Comparison of ENCODE assay signal across 9 mouse cellular contexts in the genomic region with DNA sequence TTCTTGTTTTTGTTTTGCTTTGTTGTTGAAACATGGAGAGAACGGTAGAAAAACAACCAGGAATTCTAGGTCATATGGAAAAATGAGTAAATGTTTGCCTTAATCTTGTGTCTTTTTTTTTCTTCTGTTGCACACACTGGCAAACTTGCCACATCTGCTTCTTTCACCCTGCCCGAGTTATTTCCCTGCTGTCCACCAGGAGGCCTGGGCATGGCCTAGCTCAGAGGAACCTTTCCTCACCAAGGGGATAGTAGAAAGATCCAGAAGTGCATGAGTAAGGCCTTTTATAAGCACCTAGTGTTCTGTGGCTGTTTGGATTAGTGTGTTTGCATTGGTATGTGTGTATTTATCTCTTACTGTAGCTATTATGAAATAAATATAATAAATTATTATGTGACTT. TPM values are rescaled to one million over a fixed set of nuclear protein-coding genes. Genes with fewer than 3 reads are reported as not detected.
A peak's percentile ranks its signal among the peaks of the same experiment; 100 is the strongest.
DNase-seq lines count a peak whose midpoint lies in the region; ATAC-seq and TF ChIP-seq lines count a peak whose summit lies in the region.
"Had no signal": no experiment of that assay in that cellular context is flagged by ENCODE, and none has a peak within 500 bp of the region (broad histone marks: within the 10 kb centered on the region; RNA-seq: fewer than 3 reads in every experiment).

No protein-coding gene starts in this region.

- H3K4me2 ChIP-seq in midbrain, postnatal 0 days (ENCODE audit: low read depth, low read length, poor library complexity, severe bottlenecking) = no peak overlapping the region
- no peak overlapping the region for H3K4me2 ChIP-seq in midbrain, embryonic 11.5 days
- H3K4me2 ChIP-seq: neural tube, embryonic 13.5 days had no signal

- H3K36me3 ChIP-seq in midbrain, postnatal 0 days (ENCODE audit: insufficient read depth, low read length) = no peaks in the 10 kb centered on the region
- no peaks in the 10 kb centered on the region for H3K36me3 ChIP-seq in midbrain, embryonic 11.5 days (ENCODE audit: control insufficient read depth, insufficient read depth, low read length)
- H3K36me3 ChIP-seq: neural tube, embryonic 13.5 days had no signal

- peak; percentile 50 for TF ChIP-seq CTCF in midbrain, postnatal 0 days (IDR thresholded peaks at IDR 0.05)

- no peaks in the 10 kb centered on the region for H3K27me3 ChIP-seq in midbrain, postnatal 0 days (ENCODE audit: insufficient read depth, low read length)
- no peaks in the 10 kb centered on the region for H3K27me3 ChIP-seq in midbrain, embryonic 11.5 days (ENCODE audit: control insufficient read depth, insufficient read depth, low read length)
- H3K27me3 ChIP-seq: neural tube, embryonic 13.5 days had no signal

- H3K9ac ChIP-seq in midbrain, postnatal 0 days (replicated peaks; ENCODE audit: low read length, poor library complexity, severe bottlenecking) = no peak overlapping the region
- no peak overlapping the region for H3K9ac ChIP-seq in midbrain, embryonic 11.5 days (ENCODE audit: low read length)
- H3K9ac ChIP-seq: neural tube, embryonic 13.5 days had no signal

- WGBS in midbrain, postnatal 0 days = 68% methylated on average over 2 of the region's 2 CpGs
- WGBS in midbrain, embryonic 11.5 days = 76% methylated on average over 2 of the region's 2 CpGs

- H3K4me3 ChIP-seq in midbrain, postnatal 0 days (ENCODE audit: low read depth, low read length) = no peak overlapping the region
- H3K4me3 ChIP-seq in midbrain, embryonic 11.5 days (ENCODE audit: low read depth, low read length) = no peak overlapping the region
- H3K4me3 ChIP-seq: neural tube, embryonic 13.5 days had no signal

- no peak overlapping the region for H3K27ac ChIP-seq in midbrain, postnatal 0 days (ENCODE audit: low read depth, low read length)
- H3K27ac ChIP-seq in midbrain, embryonic 11.5 days (ENCODE audit: low read depth, low read length) = no peak overlapping the region
- H3K27ac ChIP-seq: neural tube, embryonic 13.5 days had no signal

- H3K4me1 ChIP-seq in midbrain, postnatal 0 days (ENCODE audit: insufficient read depth, low read length) = no peaks in the 10 kb centered on the region
- no peaks in the 10 kb centered on the region for H3K4me1 ChIP-seq in midbrain, embryonic 11.5 days (ENCODE audit: control insufficient read depth, insufficient read depth, low read length)
- H3K4me1 ChIP-seq: neural tube, embryonic 13.5 days had no signal

- no peak for ATAC-seq in midbrain, postnatal 0 days (ENCODE audit: low FRiP score)
- ATAC-seq in midbrain, embryonic 11.5 days (ENCODE audit: low FRiP score) = no peak
- peak; percentile 85 for ATAC-seq in megakaryocyte progenitor cell, adult 5-6 weeks (replicated peaks; ENCODE audit: poor library complexity)
- no peak for ATAC-seq in erythroblast, adult 5-6 weeks (replicated peaks; ENCODE audit: low FRiP score, poor library complexity, severe bottlenecking)

- DNase-seq in adrenal gland, postnatal 10 days = peak; percentile 39
- no peak for DNase-seq in adrenal gland, adult 18-20 months (ENCODE audit: low spot score in 2 of 2)
- no peak for DNase-seq in midbrain, postnatal 0 days (ENCODE audit: low spot score)
- DNase-seq in midbrain, embryonic 11.5 days (ENCODE audit: low spot score, missing footprints) = no peak
- peak; percentile 12 for DNase-seq in embryo, embryonic 11 days
- no peak for DNase-seq in layer of hippocampus, postnatal 36 days

- no peaks in the 10 kb centered on the region for H3K9me3 ChIP-seq in midbrain, postnatal 0 days (ENCODE audit: low read length)
- no peaks in the 10 kb centered on the region for H3K9me3 ChIP-seq in midbrain, embryonic 11.5 days (ENCODE audit: control insufficient read depth, low read length)
- H3K9me3 ChIP-seq: neural tube, embryonic 13.5 days had no signal

RNA-seq across cellular contexts. Expression of gene Dpt, which starts 34.2 kb away (rescaled TPM):
- total RNA-seq in adrenal gland, postnatal 10 days (2021) = 10 to 100 TPM; 73.5 to 90.4 TPM
- 100 to 1,000 TPM in 1 of 2 experiments, 10 to 100 TPM in 1; 23.7 to 109 TPM for total RNA-seq in adrenal gland, adult 18-20 months (2021)
- 0.52 and 1.2 TPM in 2 replicates for total RNA-seq in midbrain, postnatal 0 days (2014; rRNA removed)
- polyA plus RNA-seq in midbrain, postnatal 0 days (2015; fragmentation: Nextera tagmentation; extraction: Ambion mirVana) = 0.52 and 0.72 TPM in 2 replicates
- not detected in 2 replicates for polyA plus RNA-seq in midbrain, embryonic 11.5 days (2014; fragmentation: Nextera tagmentation; extraction: Ambion mirVana)
- not detected in 2 replicates for total RNA-seq in megakaryocyte progenitor cell, adult 5-6 weeks (2015)
- total RNA-seq in megakaryocyte progenitor cell, adult 5-6 weeks (2017) = not detected in 2 replicates
- total RNA-seq in erythroblast, adult 5-6 weeks (2015; ENCODE audit: low replicate concordance) = not detected in 2 replicates
- total RNA-seq in erythroblast, adult 5-6 weeks (2017; ENCODE audit: low replicate concordance) = not detected in 2 replicates
- under 1 TPM; 0.23 to 0.32 TPM for total RNA-seq in layer of hippocampus, postnatal 36 days (2021)

Comparison
In these comparisons a context has a peak if more than half of its experiments do, and no peak if none do; other contexts are left out.
1. DNase-seq: peak in adrenal gland, postnatal 10 days (single experiment) and embryo, embryonic 11 days (single experiment); none in adrenal gland, adult 18-20 months (0 of 2), midbrain, postnatal 0 days (single experiment), midbrain, embryonic 11.5 days (single experiment) and layer of hippocampus, postnatal 36 days (0 of 2).
2. RNA of gene Dpt, which starts 34.2 kb away (total RNA-seq): 23.7 to 109 TPM in adrenal gland, adult 18-20 months and 73.5 to 90.4 TPM in adrenal gland, postnatal 10 days; 0.52 to 1.2 TPM in midbrain, postnatal 0 days, 0.23 to 0.32 TPM in layer of hippocampus, postnatal 36 days, not detected in megakaryocyte progenitor cell, adult 5-6 weeks and not detected in erythroblast, adult 5-6 weeks; every median in the first group is over 10 times any median in the second.